Mouse (Mus musculus): ENCODE data around the gene Stmn1. TPM values are rescaled to one million over a fixed set of nuclear protein-coding genes. Genes with fewer than 3 reads are reported as not detected.
"Not testable (repeated sequence)": the region's sequence is repeated elsewhere in the genome, so short reads cannot be mapped to it uniquely, and the experiment has no call there.

Gene Stmn1
- polyA plus RNA-seq, 1 experiment from 2014 or later: 380 TPM

- TF ChIP-seq CTCF (IDR thresholded peaks at IDR 0.05; ENCODE audit: low read depth): no peak
- no peak for TF ChIP-seq EP300 (optimal IDR thresholded peaks at IDR 0.05)
- DNase-seq (ENCODE audit: low spot score): no peak
- ATAC-seq (ENCODE audit: low FRiP score, low TSS enrichment): no peak
- WGBS: 41% methylated on average over 6 of the region's 6 CpGs
- H3K27ac ChIP-seq (replicated peaks): no peak overlapping the region
- H3K4me2 ChIP-seq (replicated peaks; ENCODE audit: low read depth): no peak overlapping the region
- H3K4me3 ChIP-seq (ENCODE audit: low read depth, low read length): no peak overlapping the region
- H3K36me3 ChIP-seq (ENCODE audit: control insufficient read depth, insufficient read depth, low read length): no peaks in the 10 kb centered on the region
- no peak overlapping the region for H3K9ac ChIP-seq (ENCODE audit: low read length)
- no peaks in the 10 kb centered on the region for H3K4me1 ChIP-seq (replicated peaks; ENCODE audit: control insufficient read depth, insufficient read depth)
- H3K9me3 ChIP-seq (ENCODE audit: control insufficient read depth, low read length): no peaks in the 10 kb centered on the region
- H3K27me3 ChIP-seq (ENCODE audit: control insufficient read depth, insufficient read depth, low read length): no peaks in the 10 kb centered on the region
Measured at GRCm38 (mm10) chr4:134483696-134484095, 15.6 kb downstream of the Stmn1 start.

DNA sequence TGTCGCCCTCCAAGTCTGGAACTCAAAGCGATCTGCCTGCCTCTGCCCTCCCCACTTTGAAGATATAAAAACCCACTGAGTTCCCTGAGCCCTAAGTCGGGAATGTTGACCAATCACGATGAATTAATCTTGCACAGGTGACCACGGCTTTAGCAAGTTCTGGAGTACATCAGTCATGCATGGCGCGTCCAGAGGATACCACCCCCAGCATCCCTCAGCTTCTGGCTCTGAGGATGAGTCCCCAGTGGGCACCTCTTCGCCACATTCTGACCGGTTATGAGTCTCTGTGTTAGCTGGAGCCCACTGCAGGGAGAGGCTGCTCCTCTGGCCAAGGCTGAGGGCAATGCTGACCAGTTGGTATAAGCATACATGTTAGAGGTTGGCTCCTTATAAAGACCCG is 16.1 kb downstream of the Stmn1 start:
- TF ChIP-seq EP300 (optimal IDR thresholded peaks at IDR 0.05) (no peak), CTCF (IDR thresholded peaks at IDR 0.05; ENCODE audit: low read depth) (no peak)
- H3K4me1 ChIP-seq (replicated peaks; ENCODE audit: control insufficient read depth, insufficient read depth): no peaks in the 10 kb centered on the region

GRCm38 (mm10) chr4:134485151-134485900 is 17.2 kb downstream of the Stmn1 start:
- Histone ChIP-seq H3K9ac (ENCODE audit: low read length) (no peak overlapping the region), H3K4me3 (ENCODE audit: low read depth, low read length) (no peak overlapping the region), H3K9me3 (ENCODE audit: control insufficient read depth, low read length) (no peaks in the 10 kb centered on the region), H3K27ac (replicated peaks) (no peak overlapping the region), H3K4me1 (replicated peaks; ENCODE audit: control insufficient read depth, insufficient read depth) (no peaks in the 10 kb centered on the region), H3K36me3 (ENCODE audit: control insufficient read depth, insufficient read depth, low read length) (no peaks in the 10 kb centered on the region), H3K4me2 (replicated peaks; ENCODE audit: low read depth) (no peak overlapping the region), H3K27me3 (ENCODE audit: control insufficient read depth, insufficient read depth, low read length) (no peaks in the 10 kb centered on the region)
- TF ChIP-seq CTCF (IDR thresholded peaks at IDR 0.05; ENCODE audit: low read depth): peak; percentile 27
- no peak for TF ChIP-seq EP300 (optimal IDR thresholded peaks at IDR 0.05)
- ATAC-seq (ENCODE audit: low FRiP score, low TSS enrichment): no peak
- DNase-seq (ENCODE audit: low spot score): no peak
- 80% methylated on average over 5 of the region's 5 CpGs for WGBS

More for the DNA sequence above, 16.1 kb downstream of the Stmn1 start:
- no peaks in the 10 kb centered on the region for H3K27me3 ChIP-seq (ENCODE audit: control insufficient read depth, insufficient read depth, low read length)
- DNase-seq (ENCODE audit: low spot score) (no peak), ATAC-seq (ENCODE audit: low FRiP score, low TSS enrichment) (no peak)
- no peaks in the 10 kb centered on the region for H3K9me3 ChIP-seq (ENCODE audit: control insufficient read depth, low read length)
- no peak overlapping the region for H3K4me3 ChIP-seq (ENCODE audit: low read depth, low read length)
- H3K36me3 ChIP-seq (ENCODE audit: control insufficient read depth, insufficient read depth, low read length): no peaks in the 10 kb centered on the region
- no peak overlapping the region for H3K9ac ChIP-seq (ENCODE audit: low read length)
- no peak overlapping the region for H3K27ac ChIP-seq (replicated peaks)
- no peak overlapping the region for H3K4me2 ChIP-seq (replicated peaks; ENCODE audit: low read depth)
- WGBS: 77% methylated on average over 10 of the region's 10 CpGs

GRCm38 (mm10) chr4:134488211-134488610 is 20.1 kb downstream of the Stmn1 start:
- no peak overlapping the region for H3K4me3 ChIP-seq (ENCODE audit: low read depth, low read length)
- H3K27ac ChIP-seq (replicated peaks): peak overlapping the region; percentile 49; the same call in 1 of the 2 replicates
- ATAC-seq (ENCODE audit: low FRiP score, low TSS enrichment) (peak; percentile 73), DNase-seq (ENCODE audit: low spot score) (peak; percentile 41)
- no peak overlapping the region for H3K4me2 ChIP-seq (replicated peaks; ENCODE audit: low read depth)
- H3K36me3 ChIP-seq (ENCODE audit: control insufficient read depth, insufficient read depth, low read length): no peaks in the 10 kb centered on the region
- H3K9ac ChIP-seq (ENCODE audit: low read length): no peak overlapping the region
- TF ChIP-seq CTCF (IDR thresholded peaks at IDR 0.05; ENCODE audit: low read depth) (no peak), EP300 (optimal IDR thresholded peaks at IDR 0.05) (no peak)
- H3K4me1 ChIP-seq (replicated peaks; ENCODE audit: control insufficient read depth, insufficient read depth): no peaks in the 10 kb centered on the region
- H3K27me3 ChIP-seq (ENCODE audit: control insufficient read depth, insufficient read depth, low read length): no peaks in the 10 kb centered on the region
- WGBS: 64% methylated on average over 5 of the region's 5 CpGs
- no peaks in the 10 kb centered on the region for H3K9me3 ChIP-seq (ENCODE audit: control insufficient read depth, low read length)

GRCm38 (mm10) chr4:134489986-134490665 is 22.0 kb downstream of the Stmn1 start:
- no peak overlapping the region; the same call in 1 of the 2 replicates for H3K27ac ChIP-seq (replicated peaks)
- no peaks in the 10 kb centered on the region for H3K27me3 ChIP-seq (ENCODE audit: control insufficient read depth, insufficient read depth, low read length)
- no peak for TF ChIP-seq CTCF (IDR thresholded peaks at IDR 0.05; ENCODE audit: low read depth)
- H3K9ac ChIP-seq (ENCODE audit: low read length): no peak overlapping the region
- no peaks in the 10 kb centered on the region for H3K9me3 ChIP-seq (ENCODE audit: control insufficient read depth, low read length)
- no peak overlapping the region for H3K4me3 ChIP-seq (ENCODE audit: low read depth, low read length)
- H3K36me3 ChIP-seq (ENCODE audit: control insufficient read depth, insufficient read depth, low read length): no peaks in the 10 kb centered on the region
- ATAC-seq (ENCODE audit: low FRiP score, low TSS enrichment) (no peak), DNase-seq (ENCODE audit: low spot score) (peak; percentile 42)
- no peak overlapping the region for H3K4me2 ChIP-seq (replicated peaks; ENCODE audit: low read depth)
- peaks cover 6% of the 10 kb centered on the region for H3K4me1 ChIP-seq (replicated peaks; ENCODE audit: control insufficient read depth, insufficient read depth)
- WGBS: 68% methylated on average over 11 of the region's 11 CpGs

DNA sequence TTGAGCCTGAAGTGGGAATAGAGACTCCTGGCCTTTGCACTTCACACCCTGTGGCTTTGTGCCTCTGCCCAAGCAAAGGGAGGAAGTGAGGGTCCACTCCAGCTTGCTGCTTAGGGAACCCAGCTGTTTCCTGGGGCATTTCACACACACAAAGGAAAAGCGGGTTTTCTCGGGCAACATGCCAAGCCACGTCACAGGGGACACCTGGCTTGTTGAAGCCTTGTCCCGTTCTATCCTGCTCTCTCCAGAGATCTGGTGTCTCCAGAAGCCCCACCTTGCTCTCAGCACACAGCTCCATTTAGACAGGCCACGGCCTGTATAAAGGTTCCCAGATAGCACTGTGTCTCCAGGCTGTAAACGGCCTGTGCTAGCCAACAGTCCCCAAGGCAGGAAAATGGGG is 23.6 kb downstream of the Stmn1 start:
- no peaks in the 10 kb centered on the region for H3K9me3 ChIP-seq (ENCODE audit: control insufficient read depth, low read length)
- H3K4me3 ChIP-seq (ENCODE audit: low read depth, low read length): no peak overlapping the region
- H3K36me3 ChIP-seq (ENCODE audit: control insufficient read depth, insufficient read depth, low read length): no peaks in the 10 kb centered on the region
- peak overlapping the region; percentile 30; the same call in 1 of the 2 replicates for H3K27ac ChIP-seq (replicated peaks)
- 43% methylated on average over 6 of the region's 6 CpGs for WGBS
- DNase-seq (ENCODE audit: low spot score): peak; percentile 50
- H3K4me2 ChIP-seq (replicated peaks; ENCODE audit: low read depth): no peak overlapping the region
- no peak for ATAC-seq (ENCODE audit: low FRiP score, low TSS enrichment)
- TF ChIP-seq EP300 (optimal IDR thresholded peaks at IDR 0.05): no peak
- no peak for TF ChIP-seq CTCF (IDR thresholded peaks at IDR 0.05; ENCODE audit: low read depth)
- H3K9ac ChIP-seq (ENCODE audit: low read length): no peak overlapping the region
- H3K4me1 ChIP-seq (replicated peaks; ENCODE audit: control insufficient read depth, insufficient read depth): peaks cover 7% of the 10 kb centered on the region
- H3K27me3 ChIP-seq (ENCODE audit: control insufficient read depth, insufficient read depth, low read length): no peaks in the 10 kb centered on the region

DNA sequence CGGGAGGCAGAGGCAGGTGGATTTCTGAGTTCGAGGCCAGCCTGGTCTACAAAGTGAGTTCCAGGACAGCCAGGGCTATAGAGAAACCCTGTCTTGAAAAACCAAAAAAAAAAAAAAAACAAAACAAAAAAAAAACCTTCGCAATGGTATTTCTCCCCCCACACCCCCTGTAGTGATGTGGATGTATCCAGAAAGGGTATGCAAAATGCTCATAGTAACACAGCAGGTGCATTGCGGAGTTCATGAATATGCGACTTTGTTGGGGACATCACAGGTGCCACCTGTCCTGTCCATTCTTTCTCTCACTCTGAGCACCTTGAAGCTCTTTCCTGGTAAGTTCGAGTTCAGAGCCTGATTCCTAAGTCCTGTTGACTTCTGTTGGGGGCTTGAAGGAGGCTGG is 26.0 kb downstream of the Stmn1 start:
- not testable (repeated sequence) for H3K9me3 ChIP-seq (ENCODE audit: control insufficient read depth, low read length); H3K4me3 ChIP-seq (ENCODE audit: low read depth, low read length); H3K27me3 ChIP-seq (ENCODE audit: control insufficient read depth, insufficient read depth, low read length); DNase-seq (ENCODE audit: low spot score); ATAC-seq (ENCODE audit: low FRiP score, low TSS enrichment); H3K4me2 ChIP-seq (replicated peaks; ENCODE audit: low read depth); H3K9ac ChIP-seq (ENCODE audit: low read length); H3K36me3 ChIP-seq (ENCODE audit: control insufficient read depth, insufficient read depth, low read length)
- Histone ChIP-seq H3K27ac (replicated peaks) (peak overlapping the region; percentile 83), H3K4me1 (replicated peaks; ENCODE audit: control insufficient read depth, insufficient read depth) (peaks cover 10% of the 10 kb centered on the region)
- 92% methylated on average over 6 of the region's 6 CpGs for WGBS
